Mouse (Mus musculus) liver, postnatal 0 days (tissue): ENCODE data around the gene Rps6ka1.

ENCODE experiments used
- CTCF ChIP-seq: sonication (generic); IDR thresholded peaks from 2 replicates; pipeline ENCODE4 v1.5.1; 2016; ENCODE audit warnings: antibody characterized with exemption, low read depth
- EP300 ChIP-seq: IDR thresholded peaks from 2 replicates; pipeline ENCODE4 v1.6.1; 2016; ENCODE audit warnings: antibody characterized with exemption, low read depth, mild to moderate bottlenecking

DNA sequence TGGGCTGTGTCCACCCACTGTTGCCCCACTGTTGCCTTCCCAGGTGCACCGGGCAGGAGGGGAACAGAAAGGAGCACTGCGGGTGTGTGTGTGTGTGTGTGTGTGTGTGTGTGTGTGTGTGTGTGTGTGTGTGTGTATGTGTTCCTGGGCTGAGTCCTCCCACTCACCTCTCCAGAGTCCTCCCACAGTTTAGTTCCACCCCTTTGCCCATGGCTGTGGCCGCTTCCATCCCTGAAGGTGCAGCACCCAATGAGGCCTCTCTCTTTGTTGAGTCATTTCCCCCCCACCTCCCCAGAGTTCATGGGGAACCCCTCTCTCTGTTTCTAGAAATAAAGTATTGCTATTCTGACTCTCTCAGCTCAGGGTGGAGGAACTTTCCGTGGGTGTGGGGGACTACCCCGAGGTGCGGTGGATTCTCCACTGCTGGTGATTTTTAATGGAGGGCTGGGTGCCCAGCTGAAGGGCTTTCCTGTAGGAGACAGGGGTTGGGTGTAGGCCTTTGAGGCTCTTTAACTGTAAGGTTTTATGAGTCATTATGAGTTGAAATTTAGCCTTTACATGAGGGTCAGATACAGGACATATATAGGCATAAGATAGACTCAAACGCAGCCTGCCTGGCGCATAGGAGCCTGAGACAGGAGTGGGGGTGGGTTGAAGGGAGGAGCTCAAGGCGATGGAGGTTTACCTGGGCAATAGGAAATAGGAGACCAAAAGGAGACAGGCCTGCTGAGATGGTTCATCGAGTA lies 44.4 kb downstream of the Rps6ka1 start:
- TF ChIP-seq EP300 (no peak), CTCF (no peak)
